Mouse (Mus musculus): ENCODE data around the gene Mafk.

DNA sequence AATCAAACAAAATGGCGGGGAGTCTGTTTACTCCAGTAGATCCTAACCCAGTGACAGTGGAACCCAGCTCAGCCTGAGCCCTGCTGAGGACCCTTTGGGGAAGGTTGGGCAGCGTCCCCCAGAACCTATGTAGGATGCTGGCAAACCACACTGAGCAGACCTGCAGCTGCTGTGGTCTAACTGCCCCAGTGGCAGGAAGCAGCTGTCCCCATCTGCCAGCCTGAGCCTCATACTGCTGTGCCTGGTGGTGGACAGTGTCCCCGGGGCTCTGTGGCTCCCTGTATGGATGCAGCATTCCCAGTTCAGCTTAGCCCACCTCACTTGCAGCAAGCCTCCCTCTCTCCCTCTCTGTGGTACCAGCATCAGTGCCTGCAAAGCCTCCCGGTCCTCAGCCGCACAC lies 14.3 kb upstream of the Mafk start:
- TF ChIP-seq CTCF (IDR thresholded peaks at IDR 0.05; ENCODE audit: low read depth): no peak
- TF ChIP-seq EP300 (optimal IDR thresholded peaks at IDR 0.05): no peak

Data from stomach, postnatal 0 days (tissue).